Mouse (Mus musculus) right cerebral cortex, postnatal 10 days (tissue): Measurements from ENCODE around the gene Dis3l2.
A peak's percentile ranks its signal among the peaks of the same experiment; 100 is the strongest.

Experiments used
- DNase-seq, 2 experiments: peaks; one replicate each; pipeline ENCODE4 v3.0.0; 2021; ENCODE audit warnings: low spot score in 2 of 2

Dis3l2 gene

GRCm38 (mm10) chr1:86703300-86703964 lies at the start of gene Dis3l2:
Gene Dis3l2, plus strand, starts transcription at chr1:86703808.
- DNase-seq, result peak; percentile 94 to 95

DNA sequence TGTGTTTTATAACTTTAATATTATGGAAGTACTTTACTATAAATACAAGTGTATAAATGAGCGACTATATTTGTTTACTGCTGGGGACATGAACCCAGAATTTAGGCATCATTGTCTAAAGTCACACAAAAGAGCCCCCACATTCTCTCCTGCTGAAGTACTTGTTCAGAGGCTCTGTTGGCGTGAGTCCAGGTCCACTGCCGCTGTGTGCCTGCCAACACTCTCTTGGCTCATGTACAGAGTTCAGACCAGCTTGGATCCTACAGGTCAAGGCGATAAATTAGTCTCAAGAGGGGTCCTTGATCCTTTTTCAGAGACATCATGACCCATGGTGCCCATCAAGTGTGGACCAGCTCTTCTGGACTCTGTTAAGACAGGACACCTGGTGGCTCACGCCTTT lies 46.5 kb upstream of the Dis3l2 start:
- DNase-seq, result no peak

- DNase-seq, result no peak
Observed at GRCm38 (mm10) chr1:86665091-86665490, 38.5 kb upstream of the Dis3l2 start.

GRCm38 (mm10) chr1:86669552-86670273 lies 33.9 kb upstream of the Dis3l2 start:
- peak; percentile 80 to 82 for DNase-seq

- peak; percentile 89 to 92 for DNase-seq
Observed at GRCm38 (mm10) chr1:86670279-86671038, 33.1 kb upstream of the Dis3l2 start, which contains the start of gene Nppc. Gene Nppc, minus strand, starts transcription at chr1:86670571.

DNA sequence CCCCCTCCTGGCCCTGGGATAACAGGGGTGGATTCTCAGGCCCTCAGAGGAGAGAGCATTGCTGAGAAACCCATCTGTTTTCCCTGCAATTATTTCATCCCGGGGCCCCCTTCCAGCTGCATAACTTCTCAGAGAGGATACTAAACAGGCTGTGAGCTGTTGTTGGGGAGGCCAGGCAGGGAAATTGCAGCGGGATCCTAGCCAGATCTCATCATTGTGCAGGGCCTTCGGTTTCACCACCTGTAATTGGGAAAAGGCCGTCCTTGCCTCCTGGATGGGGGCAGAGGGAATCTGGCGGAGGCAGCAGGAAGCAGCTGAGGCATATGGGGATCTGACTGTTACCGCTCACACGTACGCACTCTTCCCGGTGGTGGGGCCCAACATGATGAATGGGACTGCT lies 29.2 kb upstream of the Dis3l2 start:
- DNase-seq, result no peak

- no peak for DNase-seq
Observed at GRCm38 (mm10) chr1:86675126-86675525, 28.5 kb upstream of the Dis3l2 start.

DNA sequence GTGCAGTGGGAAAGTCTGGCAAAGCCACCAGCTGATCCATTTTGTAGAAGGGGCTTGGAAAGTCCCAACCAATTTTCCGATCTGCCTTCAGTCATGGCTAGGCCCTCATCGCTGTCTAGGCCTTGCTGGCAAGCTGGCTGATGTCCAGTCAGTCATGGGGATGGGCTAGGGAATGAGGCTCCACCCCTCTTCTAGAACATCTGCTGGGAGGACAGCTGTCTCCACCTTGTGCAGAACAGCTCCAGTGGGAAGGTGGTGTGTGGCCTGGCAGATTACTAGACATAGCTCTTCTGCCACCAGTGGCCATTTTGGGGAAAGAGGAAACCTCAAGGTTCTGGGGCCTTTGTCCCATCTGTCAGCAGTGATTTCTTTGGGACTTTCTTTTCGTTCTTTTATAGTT lies 26.0 kb upstream of the Dis3l2 start:
- DNase-seq, result no peak

DNA sequence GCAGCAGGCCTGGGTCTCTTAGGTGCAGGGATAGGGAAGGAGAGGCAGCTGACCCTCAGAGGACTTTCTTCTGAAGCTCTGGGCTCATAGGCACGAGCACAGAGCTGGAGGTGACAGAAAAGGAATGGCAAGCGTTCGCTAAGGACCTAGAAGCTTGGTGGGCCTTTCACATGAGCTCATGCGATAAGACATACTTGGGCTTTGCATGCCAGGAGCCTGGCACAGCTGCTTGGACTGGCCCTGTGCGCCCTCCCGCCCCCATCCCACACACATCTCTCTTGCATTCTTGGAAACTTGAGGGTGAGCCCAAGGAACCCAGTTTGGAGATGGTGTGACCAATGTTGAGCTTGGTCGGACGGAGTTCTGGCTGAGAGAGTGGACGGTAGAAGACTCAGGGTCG lies 24.9 kb upstream of the Dis3l2 start:
- DNase-seq, result no peak

- peak in 1 of 2 experiments; percentile 13 for DNase-seq
Observed at GRCm38 (mm10) chr1:86687236-86687635, 16.4 kb upstream of the Dis3l2 start.

- no peak for DNase-seq
Observed at GRCm38 (mm10) chr1:86691027-86691426, 12.6 kb upstream of the Dis3l2 start.

DNA sequence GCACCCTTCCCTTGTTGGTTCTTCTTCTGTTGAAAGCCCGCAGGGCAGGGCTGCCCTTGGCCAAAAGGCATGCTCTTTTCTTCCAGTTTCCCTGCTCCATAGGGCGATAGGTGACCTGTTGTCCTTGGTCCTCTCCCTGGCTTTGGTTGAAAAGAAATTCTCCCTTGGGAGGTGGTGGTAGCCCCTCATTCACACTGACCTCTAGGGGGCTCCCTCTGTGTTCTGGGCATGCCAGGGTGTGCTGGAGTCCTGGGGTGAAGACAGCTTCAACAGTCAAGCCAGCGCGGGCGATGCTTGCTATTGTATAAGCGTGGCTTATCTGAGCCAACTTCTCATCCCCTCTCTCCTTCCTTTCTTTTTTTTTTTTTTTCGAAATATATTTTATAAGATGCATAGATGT lies 6.7 kb upstream of the Dis3l2 start:
- DNase-seq, result no peak

- no peak for DNase-seq
Observed at GRCm38 (mm10) chr1:86698721-86699120, 4.9 kb upstream of the Dis3l2 start.

DNA sequence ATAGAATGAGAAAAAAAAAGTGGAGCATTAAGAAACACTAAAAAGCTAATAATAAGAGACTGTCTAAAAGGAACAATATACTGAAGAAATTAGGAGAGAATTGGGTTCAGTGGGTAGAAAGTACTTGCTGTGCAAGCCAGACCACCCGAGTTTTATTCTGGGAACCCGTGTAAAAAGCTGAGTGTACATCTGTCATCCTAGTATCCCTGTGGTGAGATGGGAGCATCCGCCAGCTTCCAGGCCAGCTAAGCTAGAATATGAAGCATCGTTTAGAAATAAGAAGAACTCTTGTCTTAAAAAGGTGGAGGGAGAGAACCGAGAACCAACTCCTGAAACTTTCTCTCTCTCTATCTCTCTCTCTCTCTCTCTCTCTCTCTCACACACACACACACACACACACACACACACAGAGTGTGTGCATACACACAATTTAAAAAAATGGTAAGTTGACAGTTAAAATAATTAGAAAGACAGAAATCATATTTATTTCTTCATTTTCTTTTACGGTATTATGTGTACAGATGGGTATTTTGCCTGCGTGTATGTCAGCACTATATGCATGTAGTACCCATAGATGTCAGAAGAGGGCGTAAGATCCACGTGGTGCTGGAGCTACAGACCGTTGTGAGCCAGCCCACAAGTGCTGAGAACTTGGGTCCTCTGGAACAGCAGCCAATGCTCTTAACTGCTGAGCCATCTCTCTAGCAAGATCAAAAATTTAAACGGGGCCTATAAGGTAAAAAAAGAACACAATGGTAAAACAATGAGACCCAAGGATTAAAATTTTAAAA lies 4.1 kb upstream of the Dis3l2 start:
- no peak for DNase-seq

DNA sequence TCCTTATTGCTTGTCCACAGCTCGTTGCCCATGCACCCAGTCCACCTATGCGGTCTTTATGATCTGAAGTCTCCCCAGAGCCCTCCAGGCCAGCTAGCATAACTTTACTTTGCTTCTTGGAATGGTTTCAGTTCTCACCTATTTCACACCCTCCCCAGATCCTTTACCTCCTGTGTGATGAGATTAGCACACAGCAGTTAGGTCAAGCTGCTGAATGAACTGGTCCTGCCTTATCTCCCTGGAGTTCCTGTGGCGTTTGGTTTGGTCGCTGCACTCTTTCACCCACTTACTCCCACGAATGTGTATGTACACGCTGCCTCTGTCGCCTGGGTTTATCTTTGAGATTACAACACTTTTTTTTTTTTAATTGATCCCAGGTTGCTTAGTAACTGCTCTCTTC lies 3.2 kb upstream of the Dis3l2 start:
- no peak for DNase-seq

DNA sequence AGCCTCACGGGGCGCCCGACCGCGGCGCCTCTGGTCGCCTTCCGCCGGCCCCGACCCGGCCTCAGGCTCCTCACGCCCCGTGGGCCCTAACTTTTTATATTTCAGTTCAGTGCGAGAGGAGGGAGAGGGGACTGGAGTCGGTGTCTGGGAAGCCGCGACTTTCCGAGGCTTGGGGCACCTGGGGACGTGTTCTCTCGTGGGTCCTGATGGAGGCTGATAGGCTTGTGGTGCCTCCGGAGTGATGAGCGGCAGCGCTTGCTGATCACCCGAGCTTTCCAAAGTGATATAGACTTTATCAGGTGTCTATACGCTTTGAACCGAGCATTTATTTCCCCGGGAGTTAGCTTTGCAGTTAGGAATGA lies 338 bp downstream of the Dis3l2 start:
- DNase-seq, result no peak

GRCm38 (mm10) chr1:86705461-86705860 lies 1.9 kb downstream of the Dis3l2 start:
- no peak for DNase-seq

- no peak for DNase-seq
Observed at GRCm38 (mm10) chr1:86709546-86709945, 5.9 kb downstream of the Dis3l2 start.

GRCm38 (mm10) chr1:86712045-86712444 lies 8.4 kb downstream of the Dis3l2 start:
- no peak for DNase-seq

GRCm38 (mm10) chr1:86713054-86713453 lies 9.4 kb downstream of the Dis3l2 start:
- DNase-seq, result no peak

DNA sequence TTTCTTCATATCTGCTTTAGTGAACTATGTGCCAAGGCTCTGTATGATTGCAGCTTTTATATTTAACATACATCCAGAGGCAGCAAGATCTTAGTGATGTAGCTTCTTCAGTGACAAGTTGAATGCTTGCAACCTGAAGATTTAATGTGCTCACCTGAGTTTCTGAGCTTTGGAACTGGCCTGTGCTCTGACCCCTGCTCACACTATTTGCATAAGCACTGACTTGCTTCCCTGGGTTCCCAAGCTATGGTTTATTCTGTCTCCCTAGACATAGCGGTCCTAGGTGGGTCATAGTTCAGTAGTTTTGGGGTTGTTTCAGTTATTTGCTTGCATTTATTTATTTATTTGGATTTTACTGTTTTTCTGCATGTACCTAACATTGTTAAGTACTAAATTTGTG lies 14.6 kb downstream of the Dis3l2 start:
- DNase-seq, result no peak

- DNase-seq, result no peak
Observed at GRCm38 (mm10) chr1:86719391-86719790, 15.8 kb downstream of the Dis3l2 start.
